Mouse (Mus musculus): ENCODE measurements around the gene Arglu1.

- TF ChIP-seq CTCF (IDR thresholded peaks at IDR 0.05; ENCODE audit: extremely low read depth, insufficient read depth, low read length) (no peak), POLR2A (IDR thresholded peaks at IDR 0.05; ENCODE audit: extremely low read depth, insufficient read depth, low read length) (no peak)
Measured at GRCm38 (mm10) chr8:8655346-8656340, 34.7 kb downstream of the Arglu1 start.

Measured in cortical plate, adult 2 months (tissue).